Mouse (Mus musculus): Measurements from ENCODE around the gene 4932415D10Rik. TPM values are rescaled to one million over a fixed set of nuclear protein-coding genes. Genes with fewer than 3 reads are reported as not detected.

Gene 4932415D10Rik
- polyA plus RNA-seq, 1 experiment: not detected

GRCm38 (mm10) chr10:82245021-82245420, 71.4 kb downstream of the 4932415D10Rik start:
- Histone ChIP-seq H3K4me3 (replicated peaks; ENCODE audit: insufficient read depth, low read depth, low read length) (no peak overlapping the region), H3K27ac (ENCODE audit: insufficient read depth, low read length) (no peak overlapping the region), H3K27me3 (ENCODE audit: control insufficient read depth, insufficient read depth, low read length) (no peaks in the 10 kb centered on the region), H3K4me1 (ENCODE audit: control insufficient read depth, insufficient read depth, low read length) (no peaks in the 10 kb centered on the region)
- DNase-seq: no peak
- TF ChIP-seq POLR2A (IDR thresholded peaks at IDR 0.05; ENCODE audit: borderline replicate concordance, insufficient read depth, low read length) (no peak), CTCF (IDR thresholded peaks at IDR 0.05; ENCODE audit: borderline replicate concordance, insufficient read depth, low read depth, low read length) (no peak)

GRCm38 (mm10) chr10:82241401-82241788, 75.0 kb downstream of the 4932415D10Rik start:
- Histone ChIP-seq H3K4me3 (replicated peaks; ENCODE audit: insufficient read depth, low read depth, low read length) (peak overlapping the region; percentile 71), H3K27ac (ENCODE audit: insufficient read depth, low read length) (0 out of 2 replicates have a peak overlapping the region, but pooled peaks have one; percentile 5), H3K27me3 (ENCODE audit: control insufficient read depth, insufficient read depth, low read length) (no peaks in the 10 kb centered on the region), H3K4me1 (ENCODE audit: control insufficient read depth, insufficient read depth, low read length) (no peaks in the 10 kb centered on the region)
- WGBS: 45% methylated on average over 5 of the region's 5 CpGs
- no peak for TF ChIP-seq CTCF (IDR thresholded peaks at IDR 0.05; ENCODE audit: borderline replicate concordance, insufficient read depth, low read depth, low read length)
- no peak; the same call in 1 of the 2 replicates for TF ChIP-seq POLR2A (IDR thresholded peaks at IDR 0.05; ENCODE audit: borderline replicate concordance, insufficient read depth, low read length)
- no peak for DNase-seq

- H3K27ac ChIP-seq (ENCODE audit: insufficient read depth, low read length): peak within 1 kb of the TSS; percentile 46
- no peaks in the 10 kb centered on the region for H3K27me3 ChIP-seq (ENCODE audit: control insufficient read depth, insufficient read depth, low read length)
- no peaks in the 10 kb centered on the region for H3K4me1 ChIP-seq (ENCODE audit: control insufficient read depth, insufficient read depth, low read length)
- TF ChIP-seq CTCF (IDR thresholded peaks at IDR 0.05; ENCODE audit: borderline replicate concordance, insufficient read depth, low read depth, low read length) (no peak), POLR2A (IDR thresholded peaks at IDR 0.05; ENCODE audit: borderline replicate concordance, insufficient read depth, low read length) (peak; percentile 75; the same call in 1 of the 2 replicates)
- peak; percentile 84 to 92 for DNase-seq
- peak within 1 kb of the TSS; percentile 71 for H3K4me3 ChIP-seq (replicated peaks; ENCODE audit: insufficient read depth, low read depth, low read length)
- under 1% methylated on average over 27 of the region's 27 CpGs for WGBS
Observed at GRCm38 (mm10) chr10:82240742-82241400, 75.5 kb downstream of the 4932415D10Rik start, which contains the start of gene Zfp938. Gene Zfp938 (minus strand): TSS chr10:82241280.

Other genes starting within 250 kb of the 4932415D10Rik start
- gene BC024063, start 233.2 kb downstream of the 4932415D10Rik start, polyA plus RNA-seq (2012; rRNA removed): 2.5 and 2.9 TPM in 2 replicates
- gene AU041133, start 188.6 kb downstream of the 4932415D10Rik start, polyA plus RNA-seq (2012; rRNA removed): 3.2 and 3.8 TPM in 2 replicates
- gene Zfp938, start 75.3 kb downstream of the 4932415D10Rik start, polyA plus RNA-seq (2012; rRNA removed): 20.9 and 23.2 TPM in 2 replicates
- 5.4 and 7.4 TPM in 2 replicates for gene Gm4924, start 37.7 kb upstream of the 4932415D10Rik start, polyA plus RNA-seq (2012; rRNA removed)
- not detected in 2 replicates for gene Gm1553, start 176.0 kb upstream of the 4932415D10Rik start, polyA plus RNA-seq (2012; rRNA removed)

Data from cerebellum, adult 2 months (tissue).